Mouse (Mus musculus): ENCODE measurements around the gene Gm4924.

Gene Gm4924

GRCm38 (mm10) chr10:82354083-82355010, at the start of gene Gm4924:
Gene Gm4924, plus strand, starts transcription at chr10:82354255.
- peak; percentile 84 to 94 for DNase-seq (ENCODE audit: inconsistent age in 2 of 2, low spot score in 1 of 2)

DNA sequence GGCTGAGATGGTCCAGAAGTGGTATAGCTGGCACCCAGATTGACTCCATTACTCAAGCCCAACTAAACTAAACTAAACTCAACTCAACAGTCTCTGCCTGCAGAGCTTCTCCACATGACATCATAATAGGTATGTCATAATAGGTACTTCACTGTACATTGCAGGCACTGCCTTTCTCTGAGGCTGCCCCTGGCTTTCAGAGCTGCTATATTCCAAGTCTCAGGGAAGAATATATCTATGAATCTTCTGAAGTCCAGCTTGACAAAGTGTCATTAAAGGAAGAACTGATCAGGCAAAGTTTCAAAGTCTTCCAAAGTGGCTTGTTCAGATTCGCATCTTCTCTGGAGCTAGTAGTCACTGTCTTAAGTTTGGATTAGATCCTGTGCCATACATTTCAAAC, 37.6 kb upstream of the Gm4924 start, which contains the start of gene 4932415D10Rik:
TSS of gene 4932415D10Rik (minus strand) at position 101 of the 400 bp plus-strand sequence.
- no peak for DNase-seq (ENCODE audit: inconsistent age in 2 of 2, low spot score in 1 of 2)

- DNase-seq (ENCODE audit: inconsistent age in 2 of 2, low spot score in 1 of 2): peak in 1 of 2 experiments; percentile 29
Measured at GRCm38 (mm10) chr10:82320134-82320533, 33.9 kb upstream of the Gm4924 start.

GRCm38 (mm10) chr10:82329826-82330225, 24.2 kb upstream of the Gm4924 start:
- no peak for DNase-seq (ENCODE audit: inconsistent age in 2 of 2, low spot score in 1 of 2)

DNA sequence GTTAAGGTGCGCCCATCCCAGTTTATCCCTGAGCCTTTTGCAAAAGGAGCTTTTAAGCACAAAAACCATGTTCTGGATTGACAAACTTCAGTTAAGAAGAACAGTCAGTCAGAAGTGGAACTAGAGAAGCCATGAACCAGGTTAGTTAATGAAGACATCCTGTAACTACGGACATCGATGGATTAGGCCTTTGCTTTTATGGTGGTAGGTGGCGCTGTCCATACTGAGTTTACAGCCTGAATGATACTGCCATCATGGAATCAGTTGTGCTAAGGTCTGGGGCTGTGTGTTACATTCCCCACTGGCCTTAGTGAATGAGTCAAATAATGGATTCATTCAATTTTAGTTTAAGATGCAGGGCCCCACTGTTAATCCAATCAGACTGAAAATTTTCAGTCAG, 1.3 kb downstream of the Gm4924 start:
- no peak for DNase-seq (ENCODE audit: inconsistent age in 2 of 2, low spot score in 1 of 2)

GRCm38 (mm10) chr10:82361911-82362310, 7.9 kb downstream of the Gm4924 start:
- DNase-seq (ENCODE audit: inconsistent age in 2 of 2, low spot score in 1 of 2): no peak

DNA sequence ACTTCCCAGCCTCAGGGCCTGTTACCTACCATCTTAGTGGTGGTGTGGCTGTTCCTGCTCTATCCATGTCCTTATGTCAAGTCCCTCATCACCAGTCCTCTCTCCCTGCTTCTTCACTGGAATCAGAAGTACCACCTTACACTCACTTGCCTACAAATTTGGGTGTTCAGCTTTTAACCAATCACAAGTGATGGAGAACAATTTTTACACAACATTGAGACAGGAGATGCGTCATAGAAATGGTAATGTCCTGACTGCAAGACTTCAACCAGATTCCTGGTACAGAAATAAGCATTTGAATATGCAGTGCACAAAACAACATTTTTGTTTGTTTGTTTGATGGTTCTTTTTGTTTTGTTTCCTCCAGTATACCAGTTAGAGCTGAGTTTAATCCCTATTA, 28.9 kb downstream of the Gm4924 start:
- DNase-seq (ENCODE audit: inconsistent age in 2 of 2, low spot score in 1 of 2): no peak

DNA sequence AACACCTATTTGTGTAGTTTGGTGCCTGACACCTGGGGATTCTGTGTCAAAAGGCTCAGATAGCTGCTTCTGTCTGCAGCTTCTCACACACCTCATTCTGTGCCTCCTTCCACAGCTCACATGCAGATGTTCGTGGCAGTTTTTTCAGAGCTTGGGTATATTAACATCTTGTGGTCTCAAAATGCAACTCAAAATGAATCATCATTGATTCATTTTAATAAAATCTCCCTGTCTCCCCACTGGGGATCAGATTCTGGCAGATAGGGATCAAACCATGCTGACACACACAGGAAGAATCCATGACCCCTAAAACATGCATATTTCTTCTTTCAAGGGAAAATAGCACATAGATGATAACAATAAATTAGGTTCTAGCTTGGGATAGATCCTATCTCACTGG, 55.5 kb downstream of the Gm4924 start:
- no peak for DNase-seq (ENCODE audit: inconsistent age in 2 of 2, low spot score in 1 of 2)

DNA sequence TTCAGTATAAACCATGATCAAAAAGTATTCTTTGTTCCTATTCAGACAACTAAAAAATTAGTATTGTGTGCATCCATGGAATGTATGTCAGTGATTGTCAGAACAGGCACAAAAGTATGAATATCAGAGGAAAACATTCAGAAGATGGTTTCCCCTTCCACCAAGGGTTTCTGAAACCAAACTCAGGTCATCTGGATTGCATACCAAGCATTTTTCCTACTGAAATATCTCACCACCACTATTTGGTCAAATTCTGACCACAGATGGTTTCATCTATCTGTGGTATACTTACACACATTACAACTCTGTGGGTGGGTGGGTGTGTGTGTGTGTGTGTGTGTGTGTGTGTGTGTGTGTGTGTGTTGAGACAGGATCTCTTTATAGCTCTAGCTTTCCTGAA, 69.6 kb downstream of the Gm4924 start:
- no peak for DNase-seq (ENCODE audit: inconsistent age in 2 of 2, low spot score in 1 of 2)
